Mouse (Mus musculus) hematopoietic stem cell, adult 5-6 weeks (primary cell): ENCODE data around the gene Tle1. TPM values are rescaled to one million over a fixed set of nuclear protein-coding genes. Genes with fewer than 3 reads are reported as not detected.

Experiments used
- ATAC-seq, 2 experiments: fragments of 125-278 bp in 1 of 2; replicated peaks in 1 of 2; 2 replicates each; pipeline ENCODE4 v1.8.0; 2016 to 2017; ENCODE audit warnings: inconsistent platforms in 2 of 2, mild to moderate bottlenecking in 2 of 2, moderate number of reproducible peaks in 2 of 2, low read depth in 1 of 2, moderate TSS enrichment in 1 of 2; ENCODE audit not compliant: low FRiP score in 2 of 2, poor library complexity in 2 of 2, severe bottlenecking in 2 of 2, insufficient read depth in 1 of 2, low TSS enrichment in 1 of 2
- total RNA-seq: library from RNA; stranded (forward); fragments of 172-1452, 232-1000 nt; gene quantifications from 2 replicates; pipeline ENCODE4 v1.2.3, GENCODE M21; 2017

Tle1 gene
- total RNA-seq = 16.8 and 38.6 TPM in 2 replicates

GRCm38 (mm10) chr4:72200559-72201409, at the start of gene Tle1:
TSS of gene Tle1 (minus strand) at chr4:72200919.
- peak; percentile 81 to 82 for ATAC-seq

- ATAC-seq = no peak
Measured at GRCm38 (mm10) chr4:72233584-72234219, 33.0 kb upstream of the Tle1 start.

GRCm38 (mm10) chr4:72232206-72232605, 31.5 kb upstream of the Tle1 start:
- ATAC-seq = peak; percentile 72 to 75

- ATAC-seq = no peak; a peak in 1 of 4 replicates
Measured at GRCm38 (mm10) chr4:72230832-72231231, 30.1 kb upstream of the Tle1 start.

- ATAC-seq = no peak
Measured at GRCm38 (mm10) chr4:72221629-72222028, 20.9 kb upstream of the Tle1 start.

- ATAC-seq = no peak
Measured at GRCm38 (mm10) chr4:72204420-72205045, 3.8 kb upstream of the Tle1 start.

- ATAC-seq = peak in 1 of 2 experiments; percentile 2; a peak in 2 of 4 replicates
Measured at GRCm38 (mm10) chr4:72201521-72201991, 837 bp upstream of the Tle1 start.

GRCm38 (mm10) chr4:72199571-72200558, 854 bp downstream of the Tle1 start:
- no peak for ATAC-seq

- ATAC-seq = peak; percentile 63 to 69
Measured at GRCm38 (mm10) chr4:72198877-72199411, 1.8 kb downstream of the Tle1 start.

- ATAC-seq = no peak
Measured at GRCm38 (mm10) chr4:72197888-72198605, 2.7 kb downstream of the Tle1 start.

- ATAC-seq = peak; percentile 67 to 70
Measured at GRCm38 (mm10) chr4:72195116-72195835, 5.4 kb downstream of the Tle1 start.

GRCm38 (mm10) chr4:72193276-72193675, 7.4 kb downstream of the Tle1 start:
- no peak for ATAC-seq

- no peak for ATAC-seq
Measured at GRCm38 (mm10) chr4:72184476-72184875, 16.2 kb downstream of the Tle1 start.

GRCm38 (mm10) chr4:72182343-72182988, 18.3 kb downstream of the Tle1 start:
- ATAC-seq = no peak

- ATAC-seq = no peak
Measured at GRCm38 (mm10) chr4:72175943-72176342, 24.8 kb downstream of the Tle1 start.
